Mouse (Mus musculus): Measurements from ENCODE around the gene Ipo9. TPM values are rescaled to one million over a fixed set of nuclear protein-coding genes. Genes with fewer than 3 reads are reported as not detected.

The Ipo9 gene
- polyA plus RNA-seq, 1 experiment from 2014 or later, result 204 TPM

- WGBS, result 91% methylated on average over 5 of the region's 5 CpGs
- ATAC-seq (replicated peaks; ENCODE audit: low FRiP score) (no peak), DNase-seq (ENCODE audit: low spot score) (no peak)
- Histone ChIP-seq H3K9ac (ENCODE audit: low read length) (no peak overlapping the region), H3K36me3 (ENCODE audit: control insufficient read depth, insufficient read depth, low read length) (peaks cover 10% of the 10 kb centered on the region; the same call in 1 of the 2 replicates), H3K4me1 (replicated peaks; ENCODE audit: control insufficient read depth, insufficient read depth, low read length) (no peaks in the 10 kb centered on the region), H3K9me3 (ENCODE audit: control insufficient read depth, low read length) (no peaks in the 10 kb centered on the region), H3K4me2 (ENCODE audit: low read depth, low read length, severe bottlenecking) (no peak overlapping the region), H3K4me3 (ENCODE audit: low read depth, low read length) (no peak overlapping the region), H3K27ac (ENCODE audit: low read depth, low read length) (no peak overlapping the region), H3K27me3 (ENCODE audit: control insufficient read depth, insufficient read depth, low read length) (no peaks in the 10 kb centered on the region)
Measured at GRCm38 (mm10) chr1:135448940-135449339, 18.6 kb upstream of the Ipo9 start.

GRCm38 (mm10) chr1:135443506-135443905, 13.2 kb upstream of the Ipo9 start:
- Histone ChIP-seq H3K4me3 (ENCODE audit: low read depth, low read length) (no peak overlapping the region), H3K4me1 (replicated peaks; ENCODE audit: control insufficient read depth, insufficient read depth, low read length) (no peaks in the 10 kb centered on the region), H3K36me3 (ENCODE audit: control insufficient read depth, insufficient read depth, low read length) (peaks cover 7% of the 10 kb centered on the region; the same call in 1 of the 2 replicates), H3K4me2 (ENCODE audit: low read depth, low read length, severe bottlenecking) (no peak overlapping the region), H3K27me3 (ENCODE audit: control insufficient read depth, insufficient read depth, low read length) (no peaks in the 10 kb centered on the region), H3K9me3 (ENCODE audit: control insufficient read depth, low read length) (no peaks in the 10 kb centered on the region), H3K9ac (ENCODE audit: low read length) (no peak overlapping the region), H3K27ac (ENCODE audit: low read depth, low read length) (no peak overlapping the region)
- no peak for DNase-seq (ENCODE audit: low spot score)
- WGBS, result 90% methylated on average over 12 of the region's 12 CpGs
- no peak for ATAC-seq (replicated peaks; ENCODE audit: low FRiP score)

GRCm38 (mm10) chr1:135441861-135442260, 11.6 kb upstream of the Ipo9 start:
- Histone ChIP-seq H3K9ac (ENCODE audit: low read length) (no peak overlapping the region), H3K9me3 (ENCODE audit: control insufficient read depth, low read length) (no peaks in the 10 kb centered on the region), H3K4me3 (ENCODE audit: low read depth, low read length) (no peak overlapping the region), H3K36me3 (ENCODE audit: control insufficient read depth, insufficient read depth, low read length) (peaks cover 7% of the 10 kb centered on the region; the same call in 1 of the 2 replicates), H3K4me2 (ENCODE audit: low read depth, low read length, severe bottlenecking) (no peak overlapping the region), H3K4me1 (replicated peaks; ENCODE audit: control insufficient read depth, insufficient read depth, low read length) (no peaks in the 10 kb centered on the region), H3K27ac (ENCODE audit: low read depth, low read length) (no peak overlapping the region), H3K27me3 (ENCODE audit: control insufficient read depth, insufficient read depth, low read length) (no peaks in the 10 kb centered on the region)
- WGBS, result 92% methylated on average over 3 of the region's 3 CpGs
- DNase-seq (ENCODE audit: low spot score), result no peak
- ATAC-seq (replicated peaks; ENCODE audit: low FRiP score), result no peak

GRCm38 (mm10) chr1:135440986-135441385, 10.7 kb upstream of the Ipo9 start:
- Histone ChIP-seq H3K27ac (ENCODE audit: low read depth, low read length) (no peak overlapping the region), H3K36me3 (ENCODE audit: control insufficient read depth, insufficient read depth, low read length) (peaks cover 7% of the 10 kb centered on the region; the same call in 1 of the 2 replicates), H3K4me3 (ENCODE audit: low read depth, low read length) (no peak overlapping the region), H3K9ac (ENCODE audit: low read length) (no peak overlapping the region), H3K27me3 (ENCODE audit: control insufficient read depth, insufficient read depth, low read length) (no peaks in the 10 kb centered on the region), H3K4me1 (replicated peaks; ENCODE audit: control insufficient read depth, insufficient read depth, low read length) (no peaks in the 10 kb centered on the region), H3K4me2 (ENCODE audit: low read depth, low read length, severe bottlenecking) (no peak overlapping the region), H3K9me3 (ENCODE audit: control insufficient read depth, low read length) (no peaks in the 10 kb centered on the region)
- DNase-seq (ENCODE audit: low spot score), result no peak
- 92% methylated on average over 6 of the region's 6 CpGs for WGBS
- ATAC-seq (replicated peaks; ENCODE audit: low FRiP score), result no peak

- no peak overlapping the region for H3K4me2 ChIP-seq (ENCODE audit: low read depth, low read length, severe bottlenecking)
- no peak for ATAC-seq (replicated peaks; ENCODE audit: low FRiP score)
- 92% methylated on average over 6 of the region's 6 CpGs for WGBS
- H3K27me3 ChIP-seq (ENCODE audit: control insufficient read depth, insufficient read depth, low read length), result no peaks in the 10 kb centered on the region
- peaks cover 7% of the 10 kb centered on the region; the same call in 1 of the 2 replicates for H3K36me3 ChIP-seq (ENCODE audit: control insufficient read depth, insufficient read depth, low read length)
- no peak overlapping the region for H3K9ac ChIP-seq (ENCODE audit: low read length)
- no peaks in the 10 kb centered on the region for H3K4me1 ChIP-seq (replicated peaks; ENCODE audit: control insufficient read depth, insufficient read depth, low read length)
- no peak overlapping the region for H3K4me3 ChIP-seq (ENCODE audit: low read depth, low read length)
- no peaks in the 10 kb centered on the region for H3K9me3 ChIP-seq (ENCODE audit: control insufficient read depth, low read length)
- no peak overlapping the region for H3K27ac ChIP-seq (ENCODE audit: low read depth, low read length)
- no peak for DNase-seq (ENCODE audit: low spot score)
Measured at GRCm38 (mm10) chr1:135438801-135439200, 8.5 kb upstream of the Ipo9 start.

- Histone ChIP-seq H3K4me1 (replicated peaks; ENCODE audit: control insufficient read depth, insufficient read depth, low read length) (peaks cover 4% of the 10 kb centered on the region; the same call in 1 of the 2 replicates), H3K4me2 (ENCODE audit: low read depth, low read length, severe bottlenecking) (no peak overlapping the region), H3K4me3 (ENCODE audit: low read depth, low read length) (no peak overlapping the region), H3K27me3 (ENCODE audit: control insufficient read depth, insufficient read depth, low read length) (no peaks in the 10 kb centered on the region), H3K36me3 (ENCODE audit: control insufficient read depth, insufficient read depth, low read length) (no peaks in the 10 kb centered on the region; the same call in 1 of the 2 replicates), H3K9me3 (ENCODE audit: control insufficient read depth, low read length) (no peaks in the 10 kb centered on the region), H3K27ac (ENCODE audit: low read depth, low read length) (no peak overlapping the region), H3K9ac (ENCODE audit: low read length) (no peak overlapping the region)
- ATAC-seq (replicated peaks; ENCODE audit: low FRiP score), result no peak
- no peak for DNase-seq (ENCODE audit: low spot score)
- WGBS, result 47% methylated on average over 2 of the region's 2 CpGs
Measured at GRCm38 (mm10) chr1:135435823-135436222, 5.5 kb upstream of the Ipo9 start.

GRCm38 (mm10) chr1:135430669-135431017, 344 bp upstream of the Ipo9 start:
- DNase-seq (ENCODE audit: low spot score) (no peak), ATAC-seq (replicated peaks; ENCODE audit: low FRiP score) (peak; percentile 81)
- Histone ChIP-seq H3K4me3 (ENCODE audit: low read depth, low read length) (peak overlapping the region; percentile 95), H3K4me1 (replicated peaks; ENCODE audit: control insufficient read depth, insufficient read depth, low read length) (peaks cover 12% of the 10 kb centered on the region; the same call in 1 of the 2 replicates), H3K9ac (ENCODE audit: low read length) (peak overlapping the region; percentile 97), H3K27me3 (ENCODE audit: control insufficient read depth, insufficient read depth, low read length) (no peaks in the 10 kb centered on the region), H3K9me3 (ENCODE audit: control insufficient read depth, low read length) (no peaks in the 10 kb centered on the region), H3K4me2 (ENCODE audit: low read depth, low read length, severe bottlenecking) (peak overlapping the region; percentile 61), H3K27ac (ENCODE audit: low read depth, low read length) (peak overlapping the region; percentile 41; the same call in 1 of the 2 replicates), H3K36me3 (ENCODE audit: control insufficient read depth, insufficient read depth, low read length) (no peaks in the 10 kb centered on the region)
- 2% methylated on average over 14 of the region's 14 CpGs for WGBS

- no peak for ATAC-seq (replicated peaks; ENCODE audit: low FRiP score)
- 83% methylated on average over 6 of the region's 6 CpGs for WGBS
- Histone ChIP-seq H3K9me3 (ENCODE audit: control insufficient read depth, low read length) (no peaks in the 10 kb centered on the region), H3K4me2 (ENCODE audit: low read depth, low read length, severe bottlenecking) (no peak overlapping the region), H3K9ac (ENCODE audit: low read length) (no peak overlapping the region), H3K4me1 (replicated peaks; ENCODE audit: control insufficient read depth, insufficient read depth, low read length) (peaks cover 12% of the 10 kb centered on the region; the same call in 1 of the 2 replicates), H3K4me3 (ENCODE audit: low read depth, low read length) (no peak overlapping the region), H3K27ac (ENCODE audit: low read depth, low read length) (no peak overlapping the region), H3K36me3 (ENCODE audit: control insufficient read depth, insufficient read depth, low read length) (peaks cover 8% of the 10 kb centered on the region; the same call in 1 of the 2 replicates), H3K27me3 (ENCODE audit: control insufficient read depth, insufficient read depth, low read length) (no peaks in the 10 kb centered on the region)
- DNase-seq (ENCODE audit: low spot score), result no peak
Measured at GRCm38 (mm10) chr1:135427390-135427789, 2.9 kb downstream of the Ipo9 start.

GRCm38 (mm10) chr1:135426645-135427044, 3.7 kb downstream of the Ipo9 start:
- peaks cover 8% of the 10 kb centered on the region; the same call in 1 of the 2 replicates for H3K36me3 ChIP-seq (ENCODE audit: control insufficient read depth, insufficient read depth, low read length)
- no peak overlapping the region for H3K4me3 ChIP-seq (ENCODE audit: low read depth, low read length)
- DNase-seq (ENCODE audit: low spot score) (no peak), ATAC-seq (replicated peaks; ENCODE audit: low FRiP score) (no peak)
- H3K27me3 ChIP-seq (ENCODE audit: control insufficient read depth, insufficient read depth, low read length), result no peaks in the 10 kb centered on the region
- no peak overlapping the region for H3K4me2 ChIP-seq (ENCODE audit: low read depth, low read length, severe bottlenecking)
- H3K9me3 ChIP-seq (ENCODE audit: control insufficient read depth, low read length), result no peaks in the 10 kb centered on the region
- WGBS, result 95% methylated on average over 10 of the region's 10 CpGs
- peaks cover 12% of the 10 kb centered on the region; the same call in 1 of the 2 replicates for H3K4me1 ChIP-seq (replicated peaks; ENCODE audit: control insufficient read depth, insufficient read depth, low read length)
- H3K27ac ChIP-seq (ENCODE audit: low read depth, low read length), result no peak overlapping the region
- H3K9ac ChIP-seq (ENCODE audit: low read length), result no peak overlapping the region
